Mouse (Mus musculus) ZHBTc4 (cell line): ENCODE results near the gene Mad1l1.

Experiments
- DNase-seq: peaks from one replicate; pipeline ENCODE4 v3.0.0-alpha.2; 2011; ENCODE audit warnings: low read depth, low spot score

The Mad1l1 gene

DNA sequence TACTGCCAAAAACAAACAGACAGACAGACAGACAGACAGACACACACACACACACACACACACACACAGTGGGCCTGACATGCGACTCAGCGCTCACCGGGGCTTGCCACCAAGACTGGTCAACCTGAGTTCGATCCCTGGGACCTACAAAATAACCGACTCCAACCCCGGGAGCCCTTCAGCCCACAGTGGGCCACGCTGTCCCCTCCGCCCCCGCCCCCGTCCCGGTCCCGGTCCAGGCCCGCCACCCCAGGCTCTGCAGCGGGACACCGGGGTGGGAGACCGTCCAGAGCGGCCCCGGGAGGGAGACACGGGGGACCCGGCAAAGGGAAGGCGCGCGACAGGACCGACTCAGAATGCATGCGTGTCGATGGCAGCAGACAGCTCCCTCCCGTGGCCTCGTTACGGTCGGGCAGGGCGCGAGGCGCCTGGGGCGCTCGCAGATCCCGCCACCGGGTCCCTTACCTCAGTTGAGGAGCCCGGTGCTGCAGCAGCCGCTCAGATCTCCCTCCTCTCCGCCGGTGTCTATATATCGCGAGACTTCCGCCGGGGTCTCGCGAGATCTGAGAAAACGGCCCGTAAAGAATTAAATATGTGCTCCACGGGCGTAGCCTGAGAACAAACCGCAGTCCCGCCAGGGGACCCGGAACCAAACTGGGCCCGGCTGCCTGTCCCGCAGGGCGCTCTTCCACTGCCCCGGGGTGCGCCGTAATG, at the start of gene Mad1l1, which contains the start of gene Nudt1:
Gene Mad1l1, minus strand, starts transcription at position 511 of the 714 bp plus-strand sequence.
Gene Nudt1, plus strand, starts transcription at position 615 of the 714 bp plus-strand sequence.
- peak; percentile 99 for DNase-seq

DNA sequence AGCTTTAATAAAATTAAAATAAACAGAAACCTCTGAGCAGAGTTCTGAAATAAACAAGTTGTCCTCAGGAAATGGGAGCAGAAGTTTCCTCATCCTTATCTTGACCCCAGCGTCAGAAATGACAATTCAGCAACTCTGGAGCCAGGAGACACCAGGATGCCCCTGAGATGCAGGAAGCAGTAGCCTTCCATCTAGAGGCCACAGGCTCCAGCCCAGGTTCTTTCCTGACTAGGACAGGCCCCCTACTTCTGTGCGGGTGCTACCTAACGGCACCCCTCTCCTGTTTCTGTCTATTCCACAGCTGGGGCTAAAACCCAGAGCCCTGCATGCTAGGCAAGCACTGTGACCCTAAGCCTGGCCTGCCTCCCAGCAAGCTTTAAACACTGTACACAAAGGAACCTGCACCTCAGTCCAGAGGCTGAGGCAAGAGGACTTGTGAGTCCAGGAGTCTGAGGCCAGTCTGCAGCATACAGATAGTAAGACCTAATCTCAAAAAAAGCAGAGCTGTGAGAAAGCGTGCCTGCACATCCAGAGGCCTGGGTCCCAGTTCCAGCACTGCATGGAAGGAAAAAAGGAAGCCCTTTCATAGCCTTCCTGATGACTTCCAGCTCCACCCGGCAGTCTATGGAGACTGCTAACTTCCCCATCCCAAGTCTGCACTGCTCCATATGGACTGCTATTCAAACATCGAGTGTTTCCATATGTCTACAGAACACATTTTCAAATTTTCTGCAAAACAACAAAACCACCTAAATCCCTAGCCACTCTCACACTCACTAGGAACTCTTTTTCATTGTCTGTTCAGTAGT, 49.3 kb upstream of the Mad1l1 start:
- no peak for DNase-seq

DNA sequence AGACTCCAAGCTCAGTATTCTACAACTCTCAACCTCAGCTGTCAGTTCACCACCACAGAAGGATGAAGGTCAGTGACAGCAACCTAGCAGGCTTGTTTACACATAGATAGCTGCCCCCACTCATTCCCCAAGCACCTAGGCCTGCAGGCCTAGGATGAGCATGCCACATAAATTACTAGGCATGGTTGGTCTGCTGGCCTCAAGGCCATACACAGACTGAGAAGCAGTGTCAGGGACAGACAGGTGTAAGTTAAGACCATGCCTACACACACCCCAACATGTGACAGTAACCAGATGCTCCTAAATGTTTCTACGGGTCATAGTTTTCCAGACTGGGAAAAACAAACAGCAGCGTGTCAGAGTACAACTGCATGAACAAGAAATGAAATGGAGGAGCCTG, 48.1 kb upstream of the Mad1l1 start:
- no peak for DNase-seq

DNA sequence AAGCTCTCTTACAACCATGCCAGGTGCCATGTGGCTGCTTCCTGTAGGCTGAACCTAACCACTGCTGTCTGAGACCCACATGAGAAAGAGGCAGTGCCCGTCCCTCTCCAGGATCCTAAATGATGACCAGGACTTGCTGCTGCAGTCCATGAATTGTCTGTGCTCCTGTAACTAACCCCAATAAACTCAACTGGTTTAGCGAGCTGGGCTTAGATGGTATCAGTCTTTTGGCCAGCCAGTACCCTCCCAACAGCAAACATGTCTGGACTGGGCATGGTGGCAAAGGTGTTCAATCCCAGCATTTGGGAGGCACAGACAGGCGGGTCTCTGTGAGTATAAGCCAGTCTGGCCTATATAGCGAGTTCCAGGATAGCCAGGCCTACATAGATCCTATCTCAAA, 47.6 kb upstream of the Mad1l1 start:
- no peak for DNase-seq

DNA sequence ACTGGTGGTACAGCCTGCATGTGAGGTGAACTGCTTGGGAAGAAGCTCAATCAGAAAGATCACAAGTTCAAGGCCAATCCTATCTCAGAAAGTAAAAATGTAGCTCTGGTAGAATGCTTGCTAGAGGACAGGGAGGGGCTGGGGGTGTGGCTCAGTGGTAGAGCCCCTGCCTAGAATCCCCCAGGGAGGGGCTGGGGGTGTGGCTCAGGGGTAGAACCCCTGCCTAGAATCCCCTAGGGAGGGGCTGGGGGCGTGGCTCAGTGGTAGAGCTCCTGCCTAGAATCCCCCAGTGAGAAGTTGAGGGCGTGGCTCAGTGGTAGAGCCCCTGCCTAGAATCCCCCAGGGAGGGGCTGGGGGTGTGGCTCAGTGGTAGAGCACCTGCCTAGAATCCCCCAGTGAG, 46.8 kb upstream of the Mad1l1 start:
- DNase-seq = peak; percentile 69

DNA sequence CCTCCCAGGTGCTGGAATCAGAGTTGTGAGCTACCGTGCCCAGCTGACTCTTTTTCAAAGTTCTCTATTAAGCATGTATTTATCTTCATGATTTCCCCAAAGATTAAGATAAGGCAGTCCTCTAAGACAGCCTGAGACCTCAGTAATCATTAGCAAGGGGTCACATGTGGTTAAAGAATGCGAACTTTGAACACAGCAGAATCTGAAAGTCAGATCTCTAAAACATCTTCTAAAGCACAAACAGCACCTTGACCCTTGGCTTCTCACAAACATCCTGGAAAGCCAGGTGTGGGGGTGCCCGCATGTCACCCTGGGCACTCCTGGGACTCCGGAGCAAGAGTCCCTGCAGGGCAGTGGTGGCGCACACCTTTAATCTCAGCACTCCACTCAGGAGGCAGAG, 43.1 kb upstream of the Mad1l1 start:
- no peak for DNase-seq

DNA sequence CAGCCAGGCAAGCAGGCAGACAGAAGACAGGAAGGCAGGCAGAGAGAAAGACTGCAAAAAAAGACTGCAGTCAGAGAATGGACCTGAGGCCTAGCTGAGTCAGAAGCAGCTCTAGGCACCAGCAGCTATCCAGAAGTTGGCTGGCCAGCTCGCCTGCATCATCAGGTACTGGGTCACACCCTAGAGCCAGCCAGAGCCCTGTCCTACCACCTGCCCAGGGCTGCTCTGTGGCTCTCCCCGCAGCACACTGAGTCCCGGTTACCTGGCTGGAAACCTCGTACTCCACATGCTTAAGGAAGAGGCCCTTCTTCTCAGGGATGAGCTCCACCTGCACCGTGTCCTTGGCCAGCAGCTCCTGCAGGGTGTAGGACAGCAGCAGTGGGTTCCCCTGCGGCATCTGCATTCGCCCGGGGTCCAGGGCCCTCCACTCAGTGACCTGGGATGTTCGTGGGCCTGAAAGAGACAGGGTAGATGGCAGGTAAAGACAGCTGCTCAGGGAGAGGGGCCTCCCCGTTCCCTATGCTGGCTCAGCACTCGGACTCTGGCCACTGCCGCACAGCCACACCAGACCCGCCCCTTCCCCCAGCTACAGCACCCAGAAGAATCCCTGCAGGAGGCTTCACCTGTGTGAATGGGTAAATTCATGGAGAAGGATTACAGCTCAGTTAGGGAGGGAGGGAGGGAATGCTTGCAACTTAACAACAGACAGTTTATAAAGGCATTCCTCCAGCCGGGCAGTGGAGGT, 38.8 kb upstream of the Mad1l1 start:
- DNase-seq = peak; percentile 31

DNA sequence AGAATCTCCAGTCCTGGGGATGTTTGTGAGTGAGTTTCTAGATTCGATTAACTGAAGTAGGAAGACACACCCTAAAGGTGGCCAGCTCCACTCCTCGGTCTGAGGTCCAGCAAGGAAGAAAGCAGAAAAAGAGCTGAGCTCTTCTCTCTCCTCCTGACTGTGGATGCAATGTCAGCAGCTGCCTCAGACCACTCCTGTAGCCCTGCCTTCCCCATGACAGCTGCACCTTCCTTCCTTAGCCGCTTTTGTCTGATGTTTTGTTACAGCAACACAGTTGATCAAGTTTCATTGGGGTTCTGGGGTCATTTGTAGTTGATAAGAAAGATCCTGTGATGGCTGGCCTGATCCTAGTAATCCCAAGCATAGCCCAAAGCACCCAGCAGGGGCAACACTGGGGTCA, 36.1 kb upstream of the Mad1l1 start:
- DNase-seq = no peak

DNA sequence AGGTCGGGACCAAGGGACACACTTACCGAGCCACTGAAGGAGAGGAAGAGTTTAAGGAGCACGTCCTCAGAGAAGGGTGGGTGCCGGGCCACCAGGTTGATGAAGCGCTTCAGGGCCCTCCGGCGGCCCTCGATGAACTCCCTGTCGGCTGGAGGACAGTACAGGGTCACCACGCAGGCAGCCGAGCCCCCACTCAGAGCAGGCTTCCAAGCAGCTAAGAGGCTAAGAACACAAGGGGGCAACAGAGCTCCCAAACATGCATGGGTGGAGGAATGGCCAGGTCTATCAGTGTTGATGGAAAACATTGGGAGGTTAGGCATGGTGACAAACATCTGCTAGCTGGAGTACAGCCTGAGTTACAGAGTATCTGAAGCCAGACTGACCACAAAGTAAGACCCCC, 34.6 kb upstream of the Mad1l1 start:
- no peak for DNase-seq

DNA sequence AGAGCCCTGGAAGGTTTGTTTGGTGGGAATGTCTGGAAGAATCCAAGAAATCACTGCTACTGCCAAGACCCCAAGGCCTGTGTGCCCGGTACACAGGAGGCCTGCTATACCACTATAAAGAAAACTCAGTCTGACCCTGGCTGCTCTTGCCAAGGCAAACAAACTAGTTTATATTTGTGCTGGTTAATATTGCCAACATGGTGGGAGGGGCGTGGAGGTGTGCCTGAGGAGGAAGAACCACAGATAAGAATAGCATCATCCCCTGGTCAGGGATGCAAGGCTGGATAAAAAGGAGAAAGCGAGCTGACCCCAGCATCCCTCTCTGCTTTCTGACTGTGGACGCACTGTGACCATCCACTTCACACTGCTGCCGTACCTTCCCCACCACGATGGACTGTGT, 31.0 kb upstream of the Mad1l1 start:
- DNase-seq = no peak

DNA sequence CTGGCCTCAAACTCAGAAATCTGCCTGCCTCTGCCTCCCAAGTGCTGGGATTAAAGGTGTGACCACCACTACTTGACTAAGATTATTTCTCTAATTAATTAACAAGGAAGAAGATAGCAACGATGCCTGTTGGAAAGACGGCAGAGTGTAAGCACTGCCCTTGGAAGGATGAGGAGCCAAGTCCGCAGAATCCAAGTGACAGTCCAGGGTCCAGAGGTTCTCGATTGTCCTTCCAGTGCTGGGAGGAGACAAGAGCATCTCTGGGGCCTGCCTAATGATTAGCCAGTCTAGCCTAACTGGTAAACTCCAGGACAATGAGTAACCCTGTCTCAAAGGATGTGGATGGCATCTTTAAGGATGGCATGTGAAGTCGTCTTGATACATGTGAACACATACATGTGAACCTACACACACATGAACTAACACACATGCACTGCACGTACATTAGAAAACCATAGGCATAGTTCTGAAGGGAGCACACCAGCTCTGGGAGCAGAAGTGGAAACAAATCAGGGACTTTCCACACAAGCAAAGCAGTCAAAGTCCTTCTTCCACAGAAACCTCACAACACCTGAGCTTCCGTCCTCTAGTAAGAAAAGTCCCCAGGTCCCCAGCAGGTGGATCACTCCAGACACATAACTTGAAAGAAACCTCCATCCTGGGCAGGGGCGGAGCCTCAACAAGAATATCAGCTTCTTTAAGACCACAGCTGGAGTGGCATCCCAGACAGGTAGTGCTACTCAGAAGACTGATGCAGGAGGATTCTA, 29.6 kb upstream of the Mad1l1 start:
- no peak for DNase-seq

DNA sequence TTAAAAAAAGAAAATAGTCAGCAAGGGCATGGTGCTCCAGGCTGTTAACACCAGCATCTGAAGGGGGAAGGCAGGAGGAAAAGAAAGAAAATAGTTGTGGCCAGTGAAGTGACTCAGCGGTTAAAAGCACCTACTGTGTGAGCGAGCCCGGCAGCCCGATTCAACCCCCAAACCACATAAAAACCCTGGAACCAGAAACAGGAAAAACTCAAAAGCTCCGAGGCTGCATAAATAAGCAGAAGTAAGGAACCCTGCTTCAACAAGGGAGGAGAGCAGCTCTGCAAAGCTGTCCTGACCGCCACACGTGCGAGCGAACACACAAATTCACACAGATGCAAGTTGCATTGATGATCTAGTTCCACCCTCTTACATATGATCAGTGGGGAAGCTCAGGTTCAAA, 28.5 kb upstream of the Mad1l1 start:
- DNase-seq = no peak

DNA sequence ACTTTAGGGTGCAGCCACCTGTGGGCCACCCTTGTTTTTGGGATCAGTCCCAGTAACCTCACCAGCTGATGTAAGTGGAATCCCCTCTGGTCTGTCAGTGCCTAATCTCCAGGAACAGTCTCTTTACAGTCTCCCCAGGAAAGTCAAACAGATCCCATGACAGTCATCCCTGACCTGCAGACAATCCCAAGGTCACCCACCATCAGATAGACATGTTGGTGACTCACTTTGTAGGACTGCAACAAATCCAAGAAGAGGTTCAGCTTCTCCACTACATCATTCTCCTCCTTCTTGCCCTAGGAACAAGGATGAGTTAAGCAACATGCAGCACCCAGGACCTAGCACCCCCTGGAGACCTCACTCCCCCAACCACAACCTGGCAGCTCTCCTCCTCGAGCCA, 24.7 kb upstream of the Mad1l1 start:
- DNase-seq = no peak

DNA sequence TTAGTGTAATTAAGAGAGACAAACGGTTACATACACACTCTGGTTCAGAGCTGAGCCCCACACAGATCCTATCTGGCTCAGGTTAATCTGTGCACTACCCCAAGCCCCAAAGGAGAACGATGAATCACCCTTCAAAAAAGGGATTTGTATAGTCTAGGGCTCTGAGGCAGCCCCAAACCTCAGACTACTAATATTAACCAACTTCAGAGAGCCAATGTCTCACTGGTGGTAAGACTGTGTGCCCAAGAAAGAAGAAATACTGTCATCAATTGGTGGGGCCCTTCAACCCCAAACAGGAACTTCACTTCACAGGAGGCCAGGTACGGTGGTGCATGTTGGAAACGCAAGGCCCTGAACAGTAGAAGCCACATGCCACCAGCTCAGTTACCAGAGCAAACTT, 23.9 kb upstream of the Mad1l1 start:
- DNase-seq = no peak

DNA sequence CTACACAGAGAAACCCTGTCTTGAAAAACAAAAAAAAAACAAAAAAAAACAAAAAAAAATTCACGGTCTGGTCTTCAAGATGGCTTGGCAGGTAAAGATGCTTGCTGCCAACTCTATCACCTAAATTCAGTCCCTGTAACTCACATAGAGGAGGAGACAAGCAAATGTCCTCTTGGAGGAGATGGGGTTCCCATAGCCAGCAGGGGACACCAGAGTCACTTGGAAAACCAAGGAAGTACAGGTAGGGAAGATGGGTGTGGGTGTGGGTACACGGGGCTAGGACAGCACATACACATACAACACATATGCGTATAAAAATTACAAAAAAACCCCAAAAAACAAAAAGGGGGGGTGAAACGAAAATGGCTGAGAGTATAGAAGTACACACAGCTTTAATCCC, 21.5 kb upstream of the Mad1l1 start:
- no peak for DNase-seq

DNA sequence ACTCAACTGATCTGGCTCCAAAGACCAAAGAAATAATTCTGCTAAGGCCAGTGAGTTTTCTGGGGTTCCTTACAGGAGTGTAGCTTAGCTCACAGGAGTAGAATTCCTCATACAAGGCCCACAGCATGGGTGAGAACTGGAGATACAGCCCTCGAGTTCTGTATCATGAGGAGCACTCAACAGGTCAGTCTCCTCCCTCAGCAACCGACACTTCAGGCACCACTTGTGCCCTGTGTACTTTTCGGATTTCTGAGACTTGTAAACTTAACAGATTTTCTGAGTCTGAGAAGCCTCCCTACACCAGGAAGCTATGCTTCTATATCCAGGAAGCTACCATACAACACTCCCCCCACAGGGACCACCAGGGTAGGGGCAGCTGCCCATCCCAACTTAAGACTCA, 18.5 kb upstream of the Mad1l1 start:
- no peak for DNase-seq

DNA sequence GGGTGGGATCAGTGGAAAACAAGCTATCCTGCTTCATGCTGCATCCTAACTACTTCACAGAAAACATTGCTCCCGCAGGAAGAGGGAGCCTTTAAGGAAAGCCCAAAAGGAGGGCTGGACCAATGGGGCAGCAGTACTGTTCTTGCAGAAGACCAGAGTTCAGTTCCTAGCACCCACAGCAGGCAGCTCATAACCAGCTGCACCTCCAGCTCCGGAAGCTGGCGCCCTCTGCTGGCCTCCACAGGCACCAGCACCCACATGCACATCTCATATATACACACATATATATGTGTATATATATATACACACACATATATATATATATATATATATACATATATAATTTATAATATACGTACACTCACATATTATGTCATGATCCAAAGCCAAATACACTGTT, 17.4 kb upstream of the Mad1l1 start:
- peak; percentile 47 for DNase-seq

DNA sequence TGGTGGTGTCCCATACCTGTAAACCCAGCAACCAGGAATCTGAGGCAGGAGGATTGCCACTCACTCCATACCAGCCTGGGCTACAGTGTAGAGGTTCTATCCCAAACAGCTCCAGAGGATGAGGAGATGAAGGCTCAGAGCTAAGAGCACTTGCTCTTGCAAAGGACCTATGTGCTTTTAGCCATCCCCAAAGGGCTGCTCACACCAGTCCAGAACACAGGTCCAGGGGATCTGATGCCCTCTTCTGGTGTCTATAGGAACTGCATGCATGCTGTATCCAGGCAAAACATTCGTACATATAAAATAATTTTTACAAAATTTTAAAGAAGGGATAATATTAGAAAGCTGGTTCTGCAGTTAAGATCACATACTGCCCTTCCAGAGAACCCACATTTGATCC, 15.3 kb upstream of the Mad1l1 start:
- DNase-seq = peak; percentile 61

DNA sequence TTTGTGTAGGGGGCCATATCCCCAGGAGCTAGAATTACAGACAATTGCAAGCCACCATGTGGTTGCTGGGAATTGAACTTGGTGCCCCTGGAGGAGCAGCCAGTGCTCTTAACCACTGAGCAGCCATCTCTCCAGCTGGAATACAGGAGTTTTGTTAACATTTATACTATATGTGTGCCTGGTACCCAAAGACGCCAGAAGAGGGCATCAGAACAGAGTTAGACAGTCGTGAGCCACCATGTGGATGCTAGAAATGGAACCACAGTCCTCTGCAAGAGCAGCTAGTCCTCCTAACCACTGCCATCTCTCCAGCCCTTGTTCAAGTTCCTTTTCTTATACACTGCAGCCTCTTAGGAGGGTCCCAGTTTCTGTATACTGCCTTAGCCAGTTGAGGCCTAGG, 12.3 kb upstream of the Mad1l1 start:
- DNase-seq = peak; percentile 74

DNA sequence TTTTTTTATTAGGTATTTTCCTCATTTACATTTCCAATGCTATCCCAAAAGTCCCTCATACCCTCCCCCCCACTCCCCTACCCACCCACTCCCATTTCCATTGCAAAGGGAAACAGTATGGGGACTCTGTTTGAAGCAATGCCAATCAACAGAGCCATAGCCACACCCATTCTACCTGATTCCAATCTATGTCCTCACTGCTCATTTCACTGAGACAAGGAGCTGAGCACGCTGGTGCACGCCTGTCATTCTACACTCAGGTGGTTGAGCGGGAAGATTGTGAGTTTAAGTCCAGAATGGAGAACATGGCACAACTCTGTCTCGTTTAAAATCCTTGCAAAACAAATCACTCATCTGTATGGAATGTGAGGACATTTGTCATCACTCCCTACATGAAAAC, 11.2 kb upstream of the Mad1l1 start:
- peak; percentile 76 for DNase-seq

DNA sequence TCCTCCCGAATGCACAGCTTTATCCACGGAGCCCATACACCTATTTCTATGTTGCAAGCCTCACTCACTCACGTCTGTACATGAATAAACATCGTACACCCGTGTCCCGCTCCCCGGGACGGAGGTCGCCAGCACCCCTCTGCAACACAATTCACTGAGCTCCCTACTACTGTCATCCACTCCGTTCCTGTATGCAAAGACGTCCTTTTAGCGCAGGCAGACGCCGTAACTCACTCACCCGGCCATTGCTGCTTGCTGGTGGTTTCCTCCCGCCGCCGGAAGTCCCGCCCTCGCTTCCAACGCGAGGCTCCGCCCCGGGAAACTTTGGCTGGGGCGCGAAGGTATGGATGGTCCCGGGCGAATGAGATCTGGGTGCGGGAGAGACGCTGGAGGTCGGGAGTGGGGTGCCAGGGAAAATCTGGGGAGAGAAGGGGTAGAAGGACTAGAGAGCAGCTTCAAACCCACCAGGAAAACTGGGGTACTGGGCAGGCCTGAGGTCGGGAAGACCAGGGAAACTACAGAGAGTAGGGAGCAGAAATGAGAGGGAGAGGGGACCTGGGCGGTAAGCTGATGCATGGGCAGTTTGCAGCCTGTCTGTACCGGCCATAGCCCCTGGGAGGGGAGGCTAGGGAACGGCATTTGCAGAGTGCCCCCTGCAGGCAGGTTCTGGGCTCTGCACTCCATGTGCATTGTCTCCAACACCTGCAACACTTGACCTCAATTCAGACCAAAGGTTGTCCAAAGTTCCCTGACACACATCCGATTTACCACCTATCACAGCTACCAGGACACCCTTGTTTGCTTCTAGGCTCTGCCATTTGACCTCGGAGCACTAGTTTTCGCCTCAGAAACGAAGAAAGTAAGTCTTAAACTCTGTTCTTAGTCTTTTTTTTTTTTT, 10.5 kb upstream of the Mad1l1 start, which contains the start of gene Mrm2:
Gene Mrm2, minus strand, starts transcription at position 284 of the 898 bp plus-strand sequence.
- DNase-seq = peak; percentile 97
